Mouse (Mus musculus) erythroblast, embryonic 14.5 days (primary cell): ENCODE measurements around the gene Fgf22.

Experiments
- GATA1 ChIP-seq: IDR thresholded peaks from 2 replicates; pipeline ENCODE4 v1.6.1; 2012; ENCODE audit warnings: low read length, inconsistent platforms, mixed read lengths
- TAL1 ChIP-seq: IDR thresholded peaks from 3 replicates; pipeline ENCODE4 v1.6.1; 2012; ENCODE audit warnings: low read length, inconsistent platforms, mixed read lengths

- TF ChIP-seq TAL1 (no peak), GATA1 (no peak)
Measured at GRCm38 (mm10) chr10:79806331-79806730, 51.5 kb downstream of the Fgf22 start.
